ENCODE assay signal across 16 mouse cellular contexts in the genomic region with DNA sequence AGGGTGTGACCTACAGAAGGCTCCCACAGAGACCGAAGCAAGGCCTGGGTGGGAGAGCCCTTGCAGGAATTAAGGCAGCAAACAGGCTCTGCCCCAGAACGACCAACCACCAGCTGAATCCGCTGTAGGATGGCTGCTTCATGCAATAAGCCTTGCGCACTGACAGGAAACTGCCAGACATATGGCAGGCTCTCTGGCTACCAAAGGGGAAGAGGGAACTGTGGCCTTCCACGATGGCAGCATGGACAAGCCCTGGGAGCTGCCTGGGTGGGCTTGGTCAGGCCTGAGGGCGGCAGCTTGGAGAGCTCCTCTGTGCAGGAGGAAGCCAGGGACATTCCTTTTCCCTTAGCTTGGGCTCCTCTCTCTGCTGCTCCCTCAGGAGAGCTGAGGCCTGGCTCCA.
DNase-seq lines count a peak whose midpoint lies in the region; ATAC-seq and TF ChIP-seq lines count a peak whose summit lies in the region.
"Had no signal": no experiment of that assay in that cellular context is flagged by ENCODE, and none has a peak within 500 bp of the region (broad histone marks: within the 10 kb centered on the region; RNA-seq: fewer than 3 reads in every experiment).

No protein-coding gene starts in this region.

- no peaks in the 10 kb centered on the region for H3K9me3 ChIP-seq in limb, embryonic 11.5 days (ENCODE audit: control insufficient read depth, low read length)
- H3K9me3 ChIP-seq in limb, embryonic 10.5 days (replicated peaks), result no peaks in the 10 kb centered on the region
- no peaks in the 10 kb centered on the region for H3K9me3 ChIP-seq in hindbrain, postnatal 0 days (ENCODE audit: low read length)
- H3K9me3 ChIP-seq: embryonic facial prominence, embryonic 10.5 days; heart, embryonic 12.5 days; liver, embryonic 13.5 days; lung, embryonic 15.5 days had no signal

- intact Hi-C loops in gastrocnemius, postnatal 14 days (cut with DNase I; ENCODE audit: low total_unique reads), result no loop called here

- H3K36me3 ChIP-seq in limb, embryonic 11.5 days (ENCODE audit: control insufficient read depth, insufficient read depth, low read length), result no peaks in the 10 kb centered on the region; the same call in 1 of the 2 replicates
- peaks cover 45% of the 10 kb centered on the region for H3K36me3 ChIP-seq in limb, embryonic 10.5 days
- H3K36me3 ChIP-seq in hindbrain, postnatal 0 days (ENCODE audit: insufficient read depth, low read length), result peaks cover 30% of the 10 kb centered on the region; the same call in 1 of the 2 replicates

- H3K27ac ChIP-seq in limb, embryonic 11.5 days (replicated peaks; ENCODE audit: low read depth, low read length), result no peak overlapping the region
- H3K27ac ChIP-seq in limb, embryonic 10.5 days, result no peak overlapping the region
- peak overlapping the region; percentile 67 for H3K27ac ChIP-seq in hindbrain, postnatal 0 days
- H3K27ac ChIP-seq: embryonic facial prominence, embryonic 10.5 days; kidney, postnatal 0 days; liver, embryonic 13.5 days; lung, embryonic 15.5 days had no signal

- peak; percentile 14; the same call in 1 of the 2 replicates for TF ChIP-seq CTCF in hindbrain, postnatal 0 days (IDR thresholded peaks at IDR 0.05; ENCODE audit: low read depth)

- H3K9ac ChIP-seq in limb, embryonic 11.5 days (ENCODE audit: low read length), result peak overlapping the region; percentile 14; the same call in 1 of the 2 replicates
- H3K9ac ChIP-seq in hindbrain, postnatal 0 days (replicated peaks; ENCODE audit: low read length), result no peak overlapping the region
- H3K9ac ChIP-seq: heart, embryonic 12.5 days; liver, embryonic 13.5 days; lung, embryonic 15.5 days had no signal

- no peaks in the 10 kb centered on the region for H3K4me1 ChIP-seq in limb, embryonic 11.5 days (ENCODE audit: control insufficient read depth, insufficient read depth, low read length)
- no peaks in the 10 kb centered on the region for H3K4me1 ChIP-seq in limb, embryonic 10.5 days
- H3K4me1 ChIP-seq in hindbrain, postnatal 0 days (ENCODE audit: insufficient read depth, low read length), result no peaks in the 10 kb centered on the region
- H3K4me1 ChIP-seq: lung, embryonic 15.5 days had no signal

- peak; percentile 20 for DNase-seq in gastrocnemius, postnatal 25 days
- no peak for DNase-seq in gastrocnemius, postnatal 14 days
- DNase-seq in limb, embryonic 11.5 days (ENCODE audit: low spot score), result no peak
- no peak for DNase-seq in limb, embryonic 10.5 days (ENCODE audit: low spot score)
- no peak for DNase-seq in hindbrain, postnatal 0 days (ENCODE audit: low spot score)
- DNase-seq in adrenal gland, postnatal 4 days (ENCODE audit: low spot score in 2 of 2), result no peak
- DNase-seq: adrenal gland, postnatal 36 days; heart, postnatal 36 days; liver, embryonic 13.5 days; thymus, postnatal 4 days had no signal

- H3K27me3 ChIP-seq in limb, embryonic 11.5 days (ENCODE audit: control insufficient read depth, insufficient read depth, low read length), result no peaks in the 10 kb centered on the region
- no peaks in the 10 kb centered on the region for H3K27me3 ChIP-seq in limb, embryonic 10.5 days (ENCODE audit: low read depth, poor library complexity, severe bottlenecking)
- H3K27me3 ChIP-seq in hindbrain, postnatal 0 days (ENCODE audit: insufficient read depth, low read length), result no peaks in the 10 kb centered on the region
- H3K27me3 ChIP-seq: heart, embryonic 12.5 days; liver, embryonic 13.5 days; lung, embryonic 15.5 days had no signal

- H3K4me3 ChIP-seq in limb, embryonic 11.5 days (ENCODE audit: low read depth, low read length), result no peak overlapping the region
- H3K4me3 ChIP-seq in limb, embryonic 10.5 days, result no peak overlapping the region
- no peak overlapping the region for H3K4me3 ChIP-seq in hindbrain, postnatal 0 days (ENCODE audit: low read length)
- H3K4me3 ChIP-seq: embryonic facial prominence, embryonic 10.5 days; heart, embryonic 12.5 days; liver, embryonic 13.5 days; lung, embryonic 15.5 days had no signal

- ATAC-seq in limb, embryonic 11.5 days (ENCODE audit: insufficient number of reproducible peaks, low FRiP score, low TSS enrichment, low read depth), result no peak
- peak; percentile 50; the same call in 1 of the 2 replicates for ATAC-seq in hindbrain, postnatal 0 days
- peak; percentile 54 for ATAC-seq in megakaryocyte progenitor cell, adult 5-6 weeks (replicated peaks; ENCODE audit: poor library complexity)
- ATAC-seq: intestine, embryonic 16.5 days had no signal

- H3K4me2 ChIP-seq in limb, embryonic 11.5 days (ENCODE audit: low read depth, severe bottlenecking), result no peak overlapping the region
- no peak overlapping the region for H3K4me2 ChIP-seq in hindbrain, postnatal 0 days (ENCODE audit: low read depth, low read length)
- H3K4me2 ChIP-seq: heart, embryonic 12.5 days; liver, embryonic 13.5 days; lung, embryonic 15.5 days had no signal

- 75% methylated on average over 6 of the region's 6 CpGs for WGBS in limb, embryonic 11.5 days
- whole genome bisulfite sequencing in limb, embryonic 10.5 days, result 88% methylated on average over 6 of the region's 6 CpGs
- 65% methylated on average over 6 of the region's 6 CpGs for WGBS in hindbrain, postnatal 0 days
